Mouse (Mus musculus): Measurements from ENCODE around the gene Cntd1.

The Cntd1 gene

GRCm38 (mm10) chr11:101278223-101279192 lies at the start of gene Cntd1, which contains the start of gene Coa3:
Gene Cntd1, plus strand, starts transcription at chr11:101279012.
Gene Coa3, minus strand, starts transcription at chr11:101279114.
- peak; percentile 83 for DNase-seq

DNA sequence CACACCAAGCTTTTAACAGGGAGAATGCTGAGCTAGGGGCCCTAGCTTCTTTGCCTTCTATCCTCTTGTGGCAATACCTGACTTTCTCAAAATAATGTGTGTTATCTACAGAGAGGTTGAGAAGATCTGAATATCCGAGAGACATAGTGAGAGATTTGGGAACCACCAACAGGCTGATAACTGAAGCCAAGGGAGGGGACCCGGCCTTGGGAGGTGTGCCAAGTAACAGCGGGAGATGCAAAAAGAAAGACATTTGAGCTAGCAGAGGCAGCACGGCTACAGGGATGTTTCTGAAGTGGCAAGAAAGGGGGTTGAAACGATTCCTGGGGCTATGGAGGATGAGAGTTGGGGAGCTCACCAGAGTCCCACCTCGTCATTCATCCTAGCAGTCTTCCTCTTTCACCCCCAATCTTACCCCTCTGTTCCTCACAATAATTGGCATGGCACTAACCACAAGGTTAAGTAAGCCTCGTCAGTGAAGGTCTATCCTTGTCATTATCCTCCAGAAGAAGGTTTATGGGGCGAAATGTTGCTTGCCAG lies 49.4 kb upstream of the Cntd1 start:
- DNase-seq, result peak; percentile 63

- DNase-seq, result peak; percentile 64
These were observed 48.7 kb upstream of the Cntd1 start for GRCm38 (mm10) chr11:101230061-101230511.

GRCm38 (mm10) chr11:101230526-101230925 lies 48.3 kb upstream of the Cntd1 start:
- no peak for DNase-seq

GRCm38 (mm10) chr11:101230991-101231871 lies 47.6 kb upstream of the Cntd1 start:
- peak; percentile 80 for DNase-seq

DNA sequence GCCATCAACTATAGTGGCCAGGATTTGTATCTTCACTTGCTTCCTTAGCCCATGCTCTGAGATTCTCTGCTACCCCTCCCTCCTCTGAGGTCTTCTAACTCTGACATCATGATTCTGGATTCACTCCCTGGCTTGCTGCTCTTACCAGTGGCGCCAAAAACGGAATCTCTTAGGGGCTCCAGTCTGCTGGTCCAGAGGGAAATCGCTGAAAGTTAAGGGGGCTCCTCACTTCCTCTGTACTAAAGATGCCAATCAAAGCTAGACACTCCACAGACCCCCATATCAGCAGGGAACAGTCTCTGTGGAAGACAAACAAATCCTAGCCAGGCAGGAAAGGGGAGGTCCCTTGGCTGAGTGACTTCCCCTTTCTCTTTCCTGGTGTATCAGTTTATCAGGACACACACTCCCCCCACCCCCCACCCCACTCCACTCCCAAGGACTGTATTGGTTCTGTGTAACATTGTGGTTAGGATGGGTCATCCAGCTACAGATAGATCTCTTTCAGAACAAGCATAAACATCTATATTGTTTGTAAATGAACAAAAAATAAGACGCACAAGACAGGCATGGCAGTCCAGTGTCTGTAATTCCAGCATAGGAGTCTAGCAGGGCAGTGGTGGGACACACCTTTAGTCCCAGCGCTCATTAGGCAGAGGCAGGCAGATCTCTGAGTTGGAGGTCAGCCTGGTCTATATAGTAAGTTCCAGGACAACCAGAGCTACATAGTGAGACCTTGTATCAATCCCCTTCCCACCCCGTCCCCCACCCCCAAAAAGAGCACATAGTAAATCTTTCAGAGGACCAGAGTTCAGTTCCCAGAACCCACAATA lies 46.6 kb upstream of the Cntd1 start:
- peak; percentile 64 for DNase-seq

GRCm38 (mm10) chr11:101233240-101233639 lies 45.6 kb upstream of the Cntd1 start:
- no peak for DNase-seq

GRCm38 (mm10) chr11:101234124-101234523 lies 44.7 kb upstream of the Cntd1 start:
- DNase-seq, result no peak

- no peak for DNase-seq
These were observed 43.4 kb upstream of the Cntd1 start for GRCm38 (mm10) chr11:101235429-101235828.

DNA sequence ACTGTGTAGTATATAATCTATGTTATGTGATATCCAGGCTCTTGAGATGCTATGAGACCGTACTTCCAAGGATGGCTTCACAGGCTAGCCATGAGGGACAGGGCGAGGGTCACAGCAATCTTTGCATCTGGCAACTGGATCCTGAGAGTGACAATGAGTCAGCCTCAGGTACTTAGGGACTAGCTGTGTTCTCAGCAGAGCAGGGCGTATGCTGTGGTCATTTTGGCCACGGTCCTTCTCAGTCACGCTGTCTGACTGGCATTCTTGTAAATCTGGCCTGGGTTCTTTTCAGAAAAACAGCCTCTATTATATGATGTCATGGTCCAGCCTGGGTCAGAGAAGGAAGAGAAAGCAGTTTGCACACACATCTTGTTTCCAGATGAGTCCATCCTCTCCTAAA lies 42.0 kb upstream of the Cntd1 start:
- DNase-seq, result no peak

- DNase-seq, result peak; percentile 48
These were observed 40.7 kb upstream of the Cntd1 start for GRCm38 (mm10) chr11:101238071-101238647.

GRCm38 (mm10) chr11:101245071-101245470 lies 33.7 kb upstream of the Cntd1 start:
- peak; percentile 27 for DNase-seq

GRCm38 (mm10) chr11:101245855-101246701 lies 32.7 kb upstream of the Cntd1 start, which contains the start of gene Ramp2:
Gene Ramp2, plus strand, starts transcription at chr11:101246028.
- DNase-seq, result peak; percentile 79

- no peak for DNase-seq
These were observed 32.2 kb upstream of the Cntd1 start for GRCm38 (mm10) chr11:101246702-101247012.

- DNase-seq, result no peak
These were observed 31.2 kb upstream of the Cntd1 start for GRCm38 (mm10) chr11:101247521-101248030.

GRCm38 (mm10) chr11:101248258-101248994 lies 30.4 kb upstream of the Cntd1 start:
- DNase-seq, result peak; percentile 74

DNA sequence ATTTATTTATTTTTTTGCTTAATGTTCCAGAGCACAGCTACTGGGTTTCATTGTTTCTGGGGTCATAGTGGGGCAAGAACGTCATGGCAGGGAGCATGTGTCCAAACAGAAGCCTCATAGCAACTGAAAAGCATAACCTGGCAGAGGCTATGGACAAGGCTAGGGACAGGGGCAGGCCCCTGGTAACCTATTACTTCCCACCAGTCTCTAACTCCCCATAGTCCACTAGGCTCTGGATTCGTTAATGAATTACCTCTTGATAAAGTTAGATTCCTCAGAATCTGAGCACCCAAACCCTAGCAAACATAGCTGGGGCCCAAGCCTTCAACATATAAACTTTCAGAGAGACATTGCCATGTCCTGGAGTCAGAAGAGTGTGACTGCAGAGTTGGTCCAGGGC lies 27.8 kb upstream of the Cntd1 start:
- DNase-seq, result no peak

DNA sequence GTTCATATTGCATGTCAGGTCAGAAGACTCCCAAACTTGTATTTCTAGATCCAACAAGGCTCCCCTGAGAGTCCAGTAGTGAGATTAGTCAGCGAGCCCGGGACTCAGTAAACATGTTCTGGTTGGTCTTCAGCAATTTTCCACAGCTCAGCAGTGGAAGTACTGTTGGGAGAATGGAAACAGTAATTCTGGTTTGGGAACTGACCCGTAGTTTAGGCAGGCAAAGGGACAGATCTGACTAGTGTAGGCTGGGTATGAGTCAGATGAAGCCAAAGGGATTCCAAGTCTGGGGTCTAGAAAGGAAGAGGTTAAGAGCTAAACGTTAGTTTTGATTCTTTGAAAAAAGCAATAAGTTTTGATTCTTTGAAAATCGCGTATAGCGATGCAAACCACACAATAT lies 25.9 kb upstream of the Cntd1 start:
- no peak for DNase-seq

GRCm38 (mm10) chr11:101253613-101254389 lies 25.0 kb upstream of the Cntd1 start, which contains the start of gene Vps25:
Gene Vps25, plus strand, starts transcription at chr11:101253707.
- DNase-seq, result peak; percentile 87

Measured in lung, postnatal 14 days (tissue).